In genomic region chr4:88925456-88925855, GRCm38 (mm10) we compare ENCODE assay signal across 29 mouse cellular contexts. TPM values are rescaled to one million over a fixed set of nuclear protein-coding genes. Genes with fewer than 3 reads are reported as not detected.
A peak's percentile ranks its signal among the peaks of the same experiment; 100 is the strongest.
DNase-seq lines count a peak whose midpoint lies in the region; ATAC-seq and TF ChIP-seq lines count a peak whose summit lies in the region.
"Had no signal": no experiment of that assay in that cellular context is flagged by ENCODE, and none has a peak within 500 bp of the region (broad histone marks: within the 10 kb centered on the region; RNA-seq: fewer than 3 reads in every experiment).

No protein-coding gene starts in this region.

- no peaks in the 10 kb centered on the region for H3K27me3 ChIP-seq in intestine, embryonic 16.5 days (replicated peaks; ENCODE audit: control insufficient read depth, insufficient read depth, low read length)
- H3K27me3 ChIP-seq in small intestine, adult 2 months (ENCODE audit: control insufficient read depth, insufficient read depth, low read length), result no peaks in the 10 kb centered on the region
- H3K27me3 ChIP-seq in forebrain, embryonic 10.5 days (ENCODE audit: poor library complexity, severe bottlenecking), result no peaks in the 10 kb centered on the region
- no peaks in the 10 kb centered on the region for H3K27me3 ChIP-seq in kidney, embryonic 16.5 days (ENCODE audit: insufficient read depth, low read length)
- H3K27me3 ChIP-seq: embryonic facial prominence, embryonic 12.5 days; forebrain, embryonic 12.5 days; forebrain, embryonic 15.5 days; Patski had no signal

- 98% methylated on average over 2 of the region's 2 CpGs for WGBS in intestine, embryonic 16.5 days
- 94% methylated on average over 2 of the region's 2 CpGs for whole genome bisulfite sequencing in small intestine, adult 2 months
- WGBS in forebrain, embryonic 10.5 days, result 94% methylated on average over 2 of the region's 2 CpGs
- WGBS in kidney, embryonic 16.5 days, result 91% methylated on average over 2 of the region's 2 CpGs

- H3K27ac ChIP-seq in intestine, embryonic 16.5 days (ENCODE audit: low read length), result peak overlapping the region; percentile 53
- peak overlapping the region; percentile 87 for H3K27ac ChIP-seq in small intestine, adult 2 months (ENCODE audit: insufficient read depth, low read depth, low read length)
- no peak overlapping the region for H3K27ac ChIP-seq in forebrain, embryonic 10.5 days
- no peak overlapping the region for H3K27ac ChIP-seq in kidney, embryonic 16.5 days (ENCODE audit: low read length)
- H3K27ac ChIP-seq: embryonic facial prominence, embryonic 10.5 days; embryonic facial prominence, embryonic 12.5 days; forebrain, embryonic 12.5 days; forebrain, embryonic 15.5 days had no signal

- DNase-seq in ES-CJ7 (ENCODE audit: low read depth, low spot score), result peak; percentile 52
- DNase-seq in ZHBTc4 (ENCODE audit: low read depth, low spot score), result peak; percentile 62
- no peak for DNase-seq in forebrain, embryonic 10.5 days (ENCODE audit: extremely low spot score, low spot score)
- no peak for DNase-seq in kidney, postnatal 36 days
- DNase-seq: adrenal gland, adult 8-10 months; adrenal gland, postnatal 14 days; adrenal gland, postnatal 36 days; cerebellum, adult 11-12 months; cerebellum, adult 2 months; cerebellum, adult 9-10 months; cerebellum, postnatal 10 days; cerebellum, postnatal 25 days; forebrain, postnatal 0 days had no signal

- no peak for TF ChIP-seq CTCF in small intestine, adult 2 months (IDR thresholded peaks at IDR 0.05; ENCODE audit: extremely low read depth, insufficient read length, insufficient replicate concordance, low read depth, low read length)

- no peak overlapping the region for H3K4me2 ChIP-seq in intestine, embryonic 16.5 days (ENCODE audit: low read depth, low read length)
- H3K4me2 ChIP-seq in kidney, embryonic 16.5 days (replicated peaks; ENCODE audit: low read depth, low read length), result no peak overlapping the region
- H3K4me2 ChIP-seq: embryonic facial prominence, embryonic 12.5 days; forebrain, embryonic 12.5 days; forebrain, embryonic 15.5 days had no signal

- H3K9me3 ChIP-seq in intestine, embryonic 16.5 days (ENCODE audit: control insufficient read depth, low read length), result no peaks in the 10 kb centered on the region
- H3K9me3 ChIP-seq in forebrain, embryonic 10.5 days, result peaks cover 3% of the 10 kb centered on the region; the same call in 1 of the 2 replicates
- peaks cover 6% of the 10 kb centered on the region; the same call in 1 of the 2 replicates for H3K9me3 ChIP-seq in kidney, embryonic 16.5 days (ENCODE audit: low read length)
- H3K9me3 ChIP-seq: embryonic facial prominence, embryonic 10.5 days; embryonic facial prominence, embryonic 12.5 days; forebrain, embryonic 15.5 days had no signal

- TF ChIP-seq POLR2A in small intestine, adult 2 months (IDR thresholded peaks at IDR 0.05; ENCODE audit: low read depth, low read length), result no peak

- H3K9ac ChIP-seq in intestine, embryonic 16.5 days (ENCODE audit: low read depth, low read length), result no peak overlapping the region
- H3K9ac ChIP-seq in kidney, embryonic 16.5 days (replicated peaks; ENCODE audit: low read length), result no peak overlapping the region
- H3K9ac ChIP-seq: embryonic facial prominence, embryonic 12.5 days; forebrain, embryonic 12.5 days; forebrain, embryonic 15.5 days; forebrain, postnatal 0 days had no signal

- H3K36me3 ChIP-seq in intestine, embryonic 16.5 days (ENCODE audit: control insufficient read depth, insufficient read depth, low read length), result peaks cover 4% of the 10 kb centered on the region
- peaks cover 30% of the 10 kb centered on the region for H3K36me3 ChIP-seq in small intestine, adult 2 months (ENCODE audit: control insufficient read depth, insufficient read depth, low read length)
- H3K36me3 ChIP-seq in forebrain, embryonic 10.5 days (replicated peaks), result peaks cover 14% of the 10 kb centered on the region
- H3K36me3 ChIP-seq in kidney, embryonic 16.5 days (ENCODE audit: insufficient read depth, low read length), result no peaks in the 10 kb centered on the region
- H3K36me3 ChIP-seq: embryonic facial prominence, embryonic 10.5 days; embryonic facial prominence, embryonic 12.5 days; forebrain, embryonic 12.5 days; forebrain, embryonic 15.5 days had no signal

- no peak overlapping the region for H3K4me3 ChIP-seq in intestine, embryonic 16.5 days (ENCODE audit: low read length)
- H3K4me3 ChIP-seq in small intestine, adult 2 months (ENCODE audit: low read depth, low read length), result no peak overlapping the region
- no peak overlapping the region for H3K4me3 ChIP-seq in forebrain, embryonic 10.5 days
- H3K4me3 ChIP-seq in kidney, embryonic 16.5 days (ENCODE audit: low read length), result no peak overlapping the region
- H3K4me3 ChIP-seq: embryonic facial prominence, embryonic 10.5 days; embryonic facial prominence, embryonic 12.5 days; forebrain, embryonic 12.5 days; forebrain, embryonic 15.5 days had no signal

- ATAC-seq in intestine, embryonic 16.5 days, result no peak
- ATAC-seq in monocyte, adult 5-6 weeks (replicated peaks; ENCODE audit: insufficient number of reproducible peaks, low FRiP score, low TSS enrichment, poor library complexity, severe bottlenecking), result no peak
- no peak for ATAC-seq in kidney, embryonic 16.5 days (ENCODE audit: low FRiP score, low TSS enrichment)
- ATAC-seq: activated CD4-positive, CD25-positive, alpha-beta regulatory T cell, adult 4 months; forebrain, embryonic 15.5 days; forebrain, postnatal 0 days; Patski had no signal

- H3K4me1 ChIP-seq in intestine, embryonic 16.5 days (ENCODE audit: control insufficient read depth, insufficient read depth, low read length), result peaks cover 29% of the 10 kb centered on the region; the same call in 1 of the 2 replicates
- peaks cover 32% of the 10 kb centered on the region for H3K4me1 ChIP-seq in small intestine, adult 2 months (ENCODE audit: control insufficient read depth, insufficient read depth, insufficient read length, low read length)
- H3K4me1 ChIP-seq in forebrain, embryonic 10.5 days, result no peaks in the 10 kb centered on the region
- H3K4me1 ChIP-seq in kidney, embryonic 16.5 days (ENCODE audit: insufficient read depth, low read length), result no peaks in the 10 kb centered on the region
- H3K4me1 ChIP-seq: embryonic facial prominence, embryonic 10.5 days; embryonic facial prominence, embryonic 12.5 days; forebrain, embryonic 12.5 days; forebrain, embryonic 15.5 days had no signal

RNA-seq across cellular contexts. Expression of gene Ifne, which starts 45.5 kb away (rescaled TPM):
- not detected in 2 replicates for polyA plus RNA-seq in intestine, embryonic 16.5 days (2015; fragmentation: Nextera tagmentation; extraction: Ambion mirVana)
- polyA plus RNA-seq in small intestine, adult 2 months (2012; rRNA removed), result 0.42 TPM in 1 of 2 replicates, not detected in the other
- polyA plus RNA-seq in forebrain, embryonic 10.5 days (2016; fragmentation: Nextera tagmentation; extraction: Ambion mirVana), result not detected in 2 replicates
- total RNA-seq in monocyte, adult 5-6 weeks (2017), result not detected in 3 replicates
- polyA plus RNA-seq in kidney, embryonic 16.5 days (2015; fragmentation: Nextera tagmentation; extraction: Ambion mirVana), result not detected in 2 replicates
- total RNA-seq: adrenal gland, adult 18-20 months; adrenal gland, adult 8-10 months; adrenal gland, postnatal 14 days; adrenal gland, postnatal 36 days; ES-E14; forebrain, postnatal 0 days; MEL had no signal
- polyA plus RNA-seq: activated CD4-positive, CD25-positive, alpha-beta regulatory T cell, adult 4 months; C2C12; cerebellum, adult 2 months; cortical plate, adult 2 months; embryonic facial prominence, embryonic 10.5 days; embryonic facial prominence, embryonic 12.5 days; embryonic facial prominence, embryonic 14.5 days; forebrain, embryonic 12.5 days; forebrain, embryonic 15.5 days; forebrain, postnatal 0 days had no signal

Comparison
In these comparisons a context has a peak if more than half of its experiments do, and no peak if none do; other contexts are left out.
1. DNase-seq: peak in ES-CJ7 (single experiment) and ZHBTc4 (single experiment); none in forebrain, embryonic 10.5 days (single experiment) and kidney, postnatal 36 days (0 of 2).
2. H3K27ac ChIP-seq: peak in intestine, embryonic 16.5 days (single experiment) and small intestine, adult 2 months (single experiment); none in forebrain, embryonic 10.5 days (single experiment) and kidney, embryonic 16.5 days (single experiment).